In genomic region chr4:106970786-106971185, GRCm38 (mm10) we compare ENCODE assay signal across 14 mouse cellular contexts.
A peak's percentile ranks its signal among the peaks of the same experiment; 100 is the strongest.
DNase-seq lines count a peak whose midpoint lies in the region; ATAC-seq and TF ChIP-seq lines count a peak whose summit lies in the region.
"Had no signal": no experiment of that assay in that cellular context is flagged by ENCODE, and none has a peak within 500 bp of the region (broad histone marks: within the 10 kb centered on the region; RNA-seq: fewer than 3 reads in every experiment).

No protein-coding gene starts in this region.

- no peak overlapping the region for H3K9ac ChIP-seq in heart, embryonic 16.5 days (ENCODE audit: low read length)
- no peak overlapping the region for H3K9ac ChIP-seq in liver, postnatal 0 days (replicated peaks)
- no peak overlapping the region for H3K9ac ChIP-seq in forebrain, embryonic 15.5 days (replicated peaks)
- H3K9ac ChIP-seq: forebrain, embryonic 12.5 days had no signal

- peaks cover 49% of the 10 kb centered on the region for H3K4me1 ChIP-seq in heart, embryonic 16.5 days (ENCODE audit: control insufficient read depth, insufficient read depth, low read length)
- peaks cover 22% of the 10 kb centered on the region for H3K4me1 ChIP-seq in liver, postnatal 0 days (ENCODE audit: insufficient read depth)
- H3K4me1 ChIP-seq in forebrain, embryonic 15.5 days, result peaks cover 56% of the 10 kb centered on the region

- peak overlapping the region; percentile 16; the same call in 1 of the 2 replicates for H3K27ac ChIP-seq in heart, embryonic 16.5 days (ENCODE audit: low read length)
- no peak overlapping the region for H3K27ac ChIP-seq in liver, postnatal 0 days (ENCODE audit: low read depth)
- no peak overlapping the region for H3K27ac ChIP-seq in forebrain, embryonic 15.5 days (replicated peaks)
- H3K27ac ChIP-seq: forebrain, embryonic 12.5 days; heart, adult 2 months; left cerebral cortex, adult 2 months had no signal

- no peaks in the 10 kb centered on the region for H3K27me3 ChIP-seq in heart, embryonic 16.5 days (ENCODE audit: control insufficient read depth, insufficient read depth, low read length)
- no peaks in the 10 kb centered on the region for H3K27me3 ChIP-seq in liver, postnatal 0 days (ENCODE audit: insufficient read depth, low read length)
- H3K27me3 ChIP-seq in forebrain, embryonic 15.5 days, result no peaks in the 10 kb centered on the region
- H3K27me3 ChIP-seq: forebrain, embryonic 12.5 days had no signal

- no peak overlapping the region for H3K4me3 ChIP-seq in heart, embryonic 16.5 days (ENCODE audit: low read length)
- no peak overlapping the region for H3K4me3 ChIP-seq in liver, postnatal 0 days (ENCODE audit: low read depth, low read length)
- no peak overlapping the region for H3K4me3 ChIP-seq in forebrain, embryonic 15.5 days
- H3K4me3 ChIP-seq: embryonic facial prominence, embryonic 10.5 days; forebrain, embryonic 12.5 days; heart, adult 2 months; left cerebral cortex, adult 2 months had no signal

- H3K36me3 ChIP-seq in heart, embryonic 16.5 days (ENCODE audit: control insufficient read depth, insufficient read depth), result no peaks in the 10 kb centered on the region
- no peaks in the 10 kb centered on the region for H3K36me3 ChIP-seq in liver, postnatal 0 days (replicated peaks; ENCODE audit: insufficient read depth, low read length)
- H3K36me3 ChIP-seq in forebrain, embryonic 15.5 days, result no peaks in the 10 kb centered on the region

- no peak for TF ChIP-seq CTCF in liver, postnatal 0 days (IDR thresholded peaks at IDR 0.05; ENCODE audit: low read depth)

- no peak for TF ChIP-seq EP300 in liver, postnatal 0 days (IDR thresholded peaks at IDR 0.05; ENCODE audit: low read depth)

- H3K4me2 ChIP-seq in heart, embryonic 16.5 days (ENCODE audit: low read depth, low read length), result no peak overlapping the region
- no peak overlapping the region for H3K4me2 ChIP-seq in liver, postnatal 0 days (ENCODE audit: low read depth, low read length)
- H3K4me2 ChIP-seq in forebrain, embryonic 15.5 days (replicated peaks), result no peak overlapping the region
- H3K4me2 ChIP-seq: forebrain, embryonic 12.5 days had no signal

- no peak for DNase-seq in heart, adult 9 months (ENCODE audit: low spot score in 2 of 2)
- DNase-seq in spleen, postnatal 36 days (ENCODE audit: low spot score in 2 of 2), result peak; percentile 43 to 50
- no peak for DNase-seq in spleen, adult 12 weeks (ENCODE audit: low spot score)
- no peak for DNase-seq in liver, postnatal 0 days
- DNase-seq in thymus, postnatal 36 days, result peak; percentile 51 to 63
- DNase-seq in right cerebral cortex, adult 18-20 months, result no peak
- DNase-seq: kidney, adult 8-10 months; lung, postnatal 14 days had no signal

- H3K9me3 ChIP-seq in heart, embryonic 16.5 days (replicated peaks; ENCODE audit: control insufficient read depth, low read length), result no peaks in the 10 kb centered on the region
- no peaks in the 10 kb centered on the region for H3K9me3 ChIP-seq in liver, postnatal 0 days (ENCODE audit: low read length)
- H3K9me3 ChIP-seq in forebrain, embryonic 15.5 days, result no peaks in the 10 kb centered on the region
- H3K9me3 ChIP-seq: embryonic facial prominence, embryonic 10.5 days; forebrain, embryonic 12.5 days had no signal

- ATAC-seq in heart, embryonic 16.5 days (replicated peaks; ENCODE audit: extremely low read depth, insufficient read depth, low FRiP score), result no peak
- peak; percentile 27; the same call in 1 of the 2 replicates for ATAC-seq in liver, postnatal 0 days
- ATAC-seq in forebrain, embryonic 15.5 days (replicated peaks), result no peak

- WGBS in heart, embryonic 16.5 days, result 61% methylated on average over 7 of the region's 7 CpGs
- WGBS in liver, postnatal 0 days (ENCODE audit: insufficient replicate concordance), result 37% methylated on average over 7 of the region's 7 CpGs
- WGBS in forebrain, embryonic 15.5 days, result 91% methylated on average over 7 of the region's 7 CpGs

Comparison
In these comparisons a context has a peak if more than half of its experiments do, and no peak if none do; other contexts are left out.
1. DNase-seq: peak in spleen, postnatal 36 days (2 of 2) and thymus, postnatal 36 days (2 of 2); none in heart, adult 9 months (0 of 2), spleen, adult 12 weeks (single experiment), liver, postnatal 0 days (single experiment) and right cerebral cortex, adult 18-20 months (single experiment).